Mouse (Mus musculus) ES-E14 (cell line): ENCODE measurements around the gene Mamdc2. TPM values are rescaled to one million over a fixed set of nuclear protein-coding genes. Genes with fewer than 3 reads are reported as not detected.
"Not testable (repeated sequence)": the region's sequence is repeated elsewhere in the genome, so short reads cannot be mapped to it uniquely, and the experiment has no call there.

Experiments used
- DNase-seq: peaks from one replicate; pipeline ENCODE4 v3.0.0-alpha.2; 2013; ENCODE audit warnings: low read depth, low spot score
- H3K27ac ChIP-seq: 2 replicates; pipeline ENCODE4 v1.5.1; 2012; ENCODE audit warnings: low read depth, mild to moderate bottlenecking, low read length, moderate library complexity, mixed read lengths; ENCODE audit not compliant: poor library complexity, insufficient read depth, severe bottlenecking
- H3K36me3 ChIP-seq: 2 replicates; pipeline ENCODE4 v1.6.1; 2012; ENCODE audit warnings: mild to moderate bottlenecking, low read length, moderate library complexity, mixed read lengths; ENCODE audit not compliant: control insufficient read depth, poor library complexity, insufficient read depth, severe bottlenecking
- H3K4me1 ChIP-seq, 2 experiments: fragments of 150-350 bp in 1 of 2; sonication (generic) in 1 of 2; 2 replicates each; pipeline ENCODE4 v1.6.1; 2012; ENCODE audit warnings: low read length in 2 of 2, mild to moderate bottlenecking in 1 of 2, mixed read lengths in 1 of 2; ENCODE audit not compliant: control insufficient read depth in 2 of 2, insufficient read depth in 2 of 2, poor library complexity in 1 of 2
- H3K4me3 ChIP-seq, 2 experiments: fragments of 150-350 bp in 1 of 2; sonication (generic) in 1 of 2; 2 replicates each; pipeline ENCODE4 v1.5.1; 2012; ENCODE audit warnings: low read length in 2 of 2, low read depth in 1 of 2, mild to moderate bottlenecking in 1 of 2, mixed read lengths in 1 of 2; ENCODE audit not compliant: insufficient read depth in 1 of 2, poor library complexity in 1 of 2, severe bottlenecking in 1 of 2
- H3K9ac ChIP-seq: 2 replicates; pipeline ENCODE4 v1.6.1; 2012; ENCODE audit warnings: low read depth, mild to moderate bottlenecking, low read length, mixed read lengths; ENCODE audit not compliant: poor library complexity, insufficient read depth, severe bottlenecking
- H3K9me3 ChIP-seq: fragments of 150-350 bp; sonication (generic); 2 replicates; pipeline ENCODE4 v1.6.1; 2012; ENCODE audit warnings: low read depth, mild to moderate bottlenecking, low read length; ENCODE audit not compliant: control insufficient read depth, insufficient read depth
- CHD2 ChIP-seq: IDR thresholded peaks from 2 replicates; pipeline ENCODE4 v1.6.1; 2014; ENCODE audit warnings: mild to moderate bottlenecking, low read depth, low read length, inconsistent platforms
- HCFC1 ChIP-seq: IDR thresholded peaks from 2 replicates; pipeline ENCODE4 v1.6.1; 2012; ENCODE audit warnings: low read length, inconsistent platforms, borderline replicate concordance; ENCODE audit not compliant: insufficient read depth
- MAFK ChIP-seq: IDR thresholded peaks from 2 replicates; pipeline ENCODE4 v1.6.1; 2014; ENCODE audit warnings: mild to moderate bottlenecking, low read depth, low read length, inconsistent platforms; ENCODE audit not compliant: insufficient read depth
- ZC3H11A ChIP-seq: IDR thresholded peaks from 2 replicates; pipeline ENCODE4 v1.6.1; 2012; ENCODE audit warnings: low read depth, mild to moderate bottlenecking, inconsistent platforms, low read length, borderline replicate concordance
- ZNF384 ChIP-seq: IDR thresholded peaks from 2 replicates; pipeline ENCODE4 v1.6.1; 2012; ENCODE audit warnings: low read depth, low read length, inconsistent platforms
- in situ Hi-C, 2 experiments: fragments of 600-800 bp; cut with MboI; formaldehyde crosslinking; loops; one replicate each; pipeline ENCODE4 v1.15.1; 2025; ENCODE audit warnings: low sequenced_read_pairs in 2 of 2, inconsistent platforms in 1 of 2; ENCODE audit not compliant: unreplicated experiment in 2 of 2
- total RNA-seq: library from RNA; depleted of rRNA; stranded (reverse); fragments of 300-350 nt; gene quantifications from 2 replicates; pipeline ENCODE4 v1.2.3, GENCODE M21; 2012

Gene Mamdc2
- total RNA-seq, 1 experiment: 0.85 TPM

DNA sequence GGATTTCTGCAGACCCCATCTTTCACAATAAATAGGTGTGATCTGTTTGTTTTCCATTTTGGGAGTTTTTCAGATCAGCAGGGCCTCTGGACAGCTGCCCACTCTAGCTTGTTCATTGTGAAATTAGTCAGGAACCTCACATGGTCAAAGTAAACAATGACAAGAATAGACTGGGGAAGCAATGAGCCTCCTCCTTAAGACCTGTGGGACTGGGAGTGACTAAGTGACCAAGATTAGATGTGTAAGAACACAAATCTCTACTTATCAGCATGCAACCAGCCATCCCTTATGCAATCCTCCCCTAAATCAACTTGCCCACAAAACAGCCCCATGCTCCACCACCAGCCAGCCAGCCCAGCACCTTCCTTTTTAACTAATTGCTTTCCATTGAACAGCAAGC, 44.4 kb upstream of the Mamdc2 start:
- Histone ChIP-seq H3K9ac (no peak overlapping the region), H3K27ac (no peak overlapping the region), H3K9me3 (no peaks in the 10 kb centered on the region), H3K4me1 (peaks cover 0 to 7% of the 10 kb centered on the region in 2 experiments; a peak in 1 of 4 replicates), H3K4me3 (no peak overlapping the region), H3K36me3 (no peaks in the 10 kb centered on the region)
- no peak for DNase-seq
- in situ Hi-C loops: no loop called here
- no peak for TF ChIP-seq ZNF384
- TF ChIP-seq CHD2: no peak
- TF ChIP-seq ZC3H11A: no peak
- no peak for TF ChIP-seq MAFK
- no peak for TF ChIP-seq HCFC1

DNA sequence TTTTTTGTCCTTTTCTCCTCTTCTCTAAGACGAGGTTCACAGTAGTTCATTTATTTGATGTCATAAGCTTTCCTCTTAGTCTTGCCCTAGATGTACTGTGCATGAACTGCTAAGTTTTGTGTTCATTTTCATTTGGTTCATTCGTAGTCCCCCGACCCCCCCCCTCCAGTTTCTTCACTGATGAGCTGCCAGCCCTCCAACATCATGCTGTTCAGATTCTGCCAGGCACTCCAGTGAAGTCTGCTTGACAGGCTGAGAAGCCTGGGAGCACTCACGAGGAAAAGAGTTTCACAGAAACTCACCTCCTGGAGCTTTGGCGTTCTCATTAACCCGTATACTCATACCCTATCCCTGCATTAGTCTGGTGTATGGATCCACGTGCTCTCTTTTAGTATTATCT, 42.5 kb upstream of the Mamdc2 start:
- H3K27ac ChIP-seq, in situ Hi-C loops: not testable (repeated sequence)

DNA sequence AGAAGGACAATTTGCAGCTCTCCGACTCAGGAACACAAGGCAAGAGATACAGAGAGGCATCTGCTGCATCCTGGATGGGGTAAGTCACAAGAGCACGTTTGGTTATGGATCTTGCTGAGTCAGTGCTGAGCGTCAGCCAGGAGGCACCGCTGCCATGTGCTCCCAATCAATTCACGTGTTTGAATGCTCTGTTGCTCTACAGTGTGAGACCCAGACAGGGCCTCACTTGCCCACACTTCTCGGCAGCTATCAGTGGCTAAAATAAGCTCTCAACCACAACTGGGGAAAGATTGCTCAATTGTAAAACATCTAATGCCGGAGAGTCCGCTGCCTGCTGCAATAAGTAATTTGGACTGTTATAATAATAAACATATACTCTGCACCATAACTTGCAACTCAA, 41.5 kb upstream of the Mamdc2 start:
- Histone ChIP-seq H3K27ac (no peak overlapping the region), H3K4me3 (no peak overlapping the region), H3K4me1 (peaks cover 0 to 4% of the 10 kb centered on the region in 2 experiments; a peak in 1 of 4 replicates), H3K9ac (no peak overlapping the region), H3K36me3 (no peaks in the 10 kb centered on the region), H3K9me3 (no peaks in the 10 kb centered on the region)
- TF ChIP-seq HCFC1: no peak
- no peak for TF ChIP-seq ZC3H11A
- TF ChIP-seq ZNF384: no peak
- TF ChIP-seq MAFK: no peak
- TF ChIP-seq CHD2: no peak
- DNase-seq: no peak
- in situ Hi-C loops: no loop called here

More for the DNA sequence above, 42.5 kb upstream of the Mamdc2 start:
- H3K9me3 ChIP-seq, H3K4me3 ChIP-seq, H3K9ac ChIP-seq, H3K36me3 ChIP-seq, H3K4me1 ChIP-seq, DNase-seq: not testable (repeated sequence)

DNA sequence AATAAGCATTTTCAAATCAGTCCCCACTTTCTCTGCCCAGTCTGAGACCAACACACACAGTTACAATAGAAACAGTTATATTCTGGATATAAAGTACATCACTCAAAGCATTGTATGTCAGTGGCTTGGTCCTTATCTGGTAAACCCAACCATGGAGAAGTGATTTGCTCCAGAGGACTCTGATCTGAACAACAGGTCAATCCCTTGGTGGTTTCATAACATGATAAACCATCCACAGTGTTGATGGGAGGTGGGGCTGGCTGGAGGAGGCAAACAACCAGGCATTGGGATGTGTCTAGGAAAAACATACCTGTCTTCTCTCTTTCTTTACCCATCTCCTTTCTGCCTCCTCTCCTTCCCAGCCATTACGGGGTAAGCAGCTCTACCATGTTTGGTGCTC, 39.2 kb upstream of the Mamdc2 start:
- no peak overlapping the region for H3K4me3 ChIP-seq
- H3K9ac ChIP-seq: no peak overlapping the region
- in situ Hi-C loops: no loop called here
- H3K9me3 ChIP-seq: no peaks in the 10 kb centered on the region
- peaks cover 0 to 4% of the 10 kb centered on the region in 2 experiments; a peak in 1 of 4 replicates for H3K4me1 ChIP-seq
- no peaks in the 10 kb centered on the region for H3K36me3 ChIP-seq
- no peak for DNase-seq
- TF ChIP-seq ZNF384 (no peak), CHD2 (no peak), MAFK (no peak), HCFC1 (no peak), ZC3H11A (no peak)
- H3K27ac ChIP-seq: no peak overlapping the region

GRCm38 (mm10) chr19:23486631-23487270, 38.5 kb upstream of the Mamdc2 start:
- no peak overlapping the region for H3K9ac ChIP-seq

More at GRCm38 (mm10) chr19:23486631-23487270, 38.5 kb upstream of the Mamdc2 start:
- TF ChIP-seq ZNF384 (no peak), CHD2 (no peak), ZC3H11A (no peak), HCFC1 (no peak), MAFK (no peak)
- Histone ChIP-seq H3K9me3 (no peaks in the 10 kb centered on the region), H3K27ac (no peak overlapping the region), H3K4me1 (peaks cover 0 to 1% of the 10 kb centered on the region in 2 experiments; a peak in 1 of 4 replicates), H3K36me3 (no peaks in the 10 kb centered on the region), H3K4me3 (no peak overlapping the region)
- DNase-seq: no peak
- in situ Hi-C loops: no loop called here
